Mouse (Mus musculus) MEL (cell line): ENCODE measurements around the gene Mea1. TPM values are rescaled to one million over a fixed set of nuclear protein-coding genes. Genes with fewer than 3 reads are reported as not detected.

Source experiments
- DNase-seq: peaks from one replicate; pipeline ENCODE4 v3.0.0; 2011; ENCODE audit warnings: low read depth, low spot score
- H3K27ac ChIP-seq: 2 replicates; pipeline ENCODE4 v1.5.1; 2012; ENCODE audit warnings: low read depth, mild to moderate bottlenecking, control low read depth, low read length, moderate library complexity; ENCODE audit not compliant: control insufficient read depth
- H3K27me3 ChIP-seq, 2 experiments: fragments of 150-350 bp in 1 of 2; sonication (generic) in 1 of 2; 2 replicates each; pipeline ENCODE4 v1.6.1; 2012; ENCODE audit warnings: low read length in 2 of 2, mild to moderate bottlenecking in 2 of 2, improper control_type of control experiment in 1 of 2, moderate library complexity in 1 of 2; ENCODE audit not compliant: insufficient read depth in 2 of 2, control insufficient read depth in 1 of 2
- H3K36me3 ChIP-seq, 2 experiments: 2 replicates each; pipeline ENCODE4 v1.6.1; 2012 to 2014; ENCODE audit warnings: low read length in 2 of 2, improper control_type of control experiment in 1 of 2, inconsistent platforms in 1 of 2, mild to moderate bottlenecking in 1 of 2; ENCODE audit not compliant: insufficient read depth in 2 of 2, control insufficient read depth in 1 of 2
- H3K4me1 ChIP-seq, 2 experiments: fragments of 150-350 bp in 1 of 2; sonication (generic) in 1 of 2; 2 replicates each; pipeline ENCODE4 v1.6.1; 2012; ENCODE audit warnings: low read length in 2 of 2, improper control_type of control experiment in 1 of 2, mild to moderate bottlenecking in 1 of 2; ENCODE audit not compliant: insufficient read depth in 2 of 2, control insufficient read depth in 1 of 2
- H3K4me3 ChIP-seq, 2 experiments: fragments of 150-350 bp in 1 of 2; sonication (generic) in 1 of 2; 2 replicates each; pipeline ENCODE4 v1.5.1; 2012; ENCODE audit warnings: low read depth in 2 of 2, low read length in 2 of 2, mild to moderate bottlenecking in 2 of 2, moderate library complexity in 2 of 2, control low read depth in 1 of 2, improper control_type of control experiment in 1 of 2; ENCODE audit not compliant: control insufficient read depth in 1 of 2, insufficient read depth in 1 of 2
- H3K79me2 ChIP-seq: 2 replicates; pipeline ENCODE4 v1.6.1; 2012; ENCODE audit warnings: mild to moderate bottlenecking, low read length, moderate library complexity; ENCODE audit not compliant: control insufficient read depth, poor library complexity, insufficient read depth
- H3K9ac ChIP-seq: 2 replicates; pipeline ENCODE4 v1.6.1; 2012; ENCODE audit warnings: low read depth, mild to moderate bottlenecking, control low read depth, low read length, moderate library complexity; ENCODE audit not compliant: control insufficient read depth, poor library complexity, severe bottlenecking
- H3K9me3 ChIP-seq: fragments of 150-350 bp; sonication (generic); replicated peaks from 2 replicates; pipeline ENCODE4 v1.6.1; 2012; ENCODE audit warnings: mild to moderate bottlenecking, low read length, improper control_type of control experiment, moderate library complexity; ENCODE audit not compliant: insufficient read depth
- BHLHE40 ChIP-seq: IDR thresholded peaks from 2 replicates; pipeline ENCODE4 v1.6.1; 2012; ENCODE audit warnings: low read depth, mild to moderate bottlenecking, inconsistent platforms, low read length, improper control_type of control experiment, borderline replicate concordance
- CHD1 ChIP-seq: IDR thresholded peaks from 2 replicates; pipeline ENCODE4 v1.6.1; 2012; ENCODE audit warnings: low read depth, mild to moderate bottlenecking, inconsistent platforms, low read length, improper control_type of control experiment
- CHD2 ChIP-seq: IDR thresholded peaks from 2 replicates; pipeline ENCODE4 v1.6.1; 2011; ENCODE audit warnings: low read length, improper control_type of control experiment
- CTCF ChIP-seq, 3 experiments: IDR thresholded peaks in 2 of 3; conservative IDR thresholded peaks in 1 of 3; 2 replicates each; pipeline ENCODE4 v1.5.1; 2011 to 2012; ENCODE audit warnings: low read length in 3 of 3, low read depth in 2 of 3, mild to moderate bottlenecking in 2 of 3, improper control_type of control experiment in 1 of 3, inconsistent platforms in 1 of 3, mixed read lengths in 1 of 3, moderate library complexity in 1 of 3; ENCODE audit not compliant: control insufficient read depth in 1 of 3, insufficient read depth in 1 of 3, poor library complexity in 1 of 3, severe bottlenecking in 1 of 3
- ELF1 ChIP-seq: IDR thresholded peaks from 2 replicates; pipeline ENCODE4 v1.6.1; 2014; ENCODE audit warnings: low read depth, mild to moderate bottlenecking, inconsistent platforms, low read length, improper control_type of control experiment, moderate library complexity
- ETS1 ChIP-seq: IDR thresholded peaks from 2 replicates; pipeline ENCODE4 v1.6.1; 2012; ENCODE audit warnings: low read depth, mild to moderate bottlenecking, inconsistent platforms, low read length, improper control_type of control experiment, moderate library complexity
- GABPA ChIP-seq: IDR thresholded peaks from 2 replicates; pipeline ENCODE4 v1.6.1; 2012; ENCODE audit warnings: low read depth, mild to moderate bottlenecking, inconsistent platforms, low read length, improper control_type of control experiment, moderate library complexity
- HCFC1 ChIP-seq: IDR thresholded peaks from 2 replicates; pipeline ENCODE4 v1.6.1; 2012; ENCODE audit warnings: low read depth, mild to moderate bottlenecking, inconsistent platforms, low read length, improper control_type of control experiment, moderate library complexity
- KAT2A ChIP-seq: conservative IDR thresholded peaks from 2 replicates; pipeline ENCODE4 v1.6.1; 2012; ENCODE audit warnings: low read depth, low read length, improper control_type of control experiment, inconsistent platforms
- MAZ ChIP-seq: IDR thresholded peaks from 2 replicates; pipeline ENCODE4 v1.6.1; 2012; ENCODE audit warnings: low read depth, mild to moderate bottlenecking, inconsistent platforms, low read length, improper control_type of control experiment
- MEF2A ChIP-seq: IDR thresholded peaks from 2 replicates; pipeline ENCODE4 v1.6.1; 2014; ENCODE audit warnings: low read depth, mild to moderate bottlenecking, inconsistent platforms, low read length, improper control_type of control experiment; ENCODE audit not compliant: poor library complexity, insufficient replicate concordance, severe bottlenecking; ENCODE audit errors: extremely low read depth
- MYB ChIP-seq: IDR thresholded peaks from 2 replicates; pipeline ENCODE4 v1.6.1; 2011; ENCODE audit warnings: mild to moderate bottlenecking, low read depth, low read length, improper control_type of control experiment
- MYC ChIP-seq: IDR thresholded peaks from 2 replicates; pipeline ENCODE4 v1.6.1; 2011; ENCODE audit warnings: low read depth, mild to moderate bottlenecking, low read length, improper control_type of control experiment, moderate library complexity
- NRF1 ChIP-seq: IDR thresholded peaks from 2 replicates; pipeline ENCODE4 v1.6.1; 2014; ENCODE audit warnings: low read depth, mild to moderate bottlenecking, inconsistent platforms, low read length, improper control_type of control experiment, moderate library complexity; ENCODE audit not compliant: poor library complexity, insufficient read depth, severe bottlenecking
- POLR2AphosphoS2 ChIP-seq: IDR thresholded peaks from 2 replicates; pipeline ENCODE4 v1.6.1; 2011; ENCODE audit warnings: low read length, improper control_type of control experiment
- RAD21 ChIP-seq: IDR thresholded peaks from 2 replicates; pipeline ENCODE4 v1.6.1; 2011; ENCODE audit warnings: mild to moderate bottlenecking, low read depth, low read length, improper control_type of control experiment
- SIN3A ChIP-seq: IDR thresholded peaks from 2 replicates; pipeline ENCODE4 v1.6.1; 2012; ENCODE audit warnings: low read length, improper control_type of control experiment, inconsistent platforms
- SMC3 ChIP-seq: IDR thresholded peaks from 2 replicates; pipeline ENCODE4 v1.6.1; 2011; ENCODE audit warnings: low read depth, low read length, improper control_type of control experiment
- TAL1 ChIP-seq: IDR thresholded peaks from 2 replicates; pipeline ENCODE4 v1.6.1; 2012; ENCODE audit warnings: mild to moderate bottlenecking, inconsistent platforms, low read length, moderate library complexity, mixed read lengths
- TBP ChIP-seq: IDR thresholded peaks from 2 replicates; pipeline ENCODE4 v1.8.0; 2011; ENCODE audit warnings: low read depth, low read length, improper control_type of control experiment
- TCF12 ChIP-seq: IDR thresholded peaks from 2 replicates; pipeline ENCODE4 v1.6.1; 2014; ENCODE audit warnings: low read depth, mild to moderate bottlenecking, inconsistent platforms, low read length, improper control_type of control experiment, moderate library complexity
- UBTF ChIP-seq: IDR thresholded peaks from 2 replicates; pipeline ENCODE4 v1.6.1; 2012; ENCODE audit warnings: low read depth, mild to moderate bottlenecking, inconsistent platforms, low read length, improper control_type of control experiment, moderate library complexity, borderline replicate concordance; ENCODE audit not compliant: insufficient read depth
- ZC3H11A ChIP-seq: IDR thresholded peaks from 2 replicates; pipeline ENCODE4 v1.6.1; 2012; ENCODE audit warnings: low read depth, mild to moderate bottlenecking, inconsistent platforms, low read length, improper control_type of control experiment
- ZKSCAN1 ChIP-seq: IDR thresholded peaks from 2 replicates; pipeline ENCODE4 v1.6.1; 2012; ENCODE audit warnings: low read depth, mild to moderate bottlenecking, inconsistent platforms, low read length, improper control_type of control experiment, moderate library complexity
- ZMIZ1 ChIP-seq: IDR thresholded peaks from 2 replicates; pipeline ENCODE4 v1.6.1; 2012; ENCODE audit warnings: low read depth, mild to moderate bottlenecking, inconsistent platforms, low read length, improper control_type of control experiment, moderate library complexity
- ZNF384 ChIP-seq: IDR thresholded peaks from 2 replicates; pipeline ENCODE4 v1.6.1; 2012; ENCODE audit warnings: low read depth, mild to moderate bottlenecking, inconsistent platforms, low read length, improper control_type of control experiment
- polyA plus RNA-seq, 2 experiments: library from polyadenylated mRNA; stranded (reverse) in 1 of 2; unstranded in 1 of 2; fragments of >175 nt in 1 of 2; fragments of >200 nt in 1 of 2; gene quantifications; 2 replicates each; pipeline versions ENCODE4 v1.2.1 to v1.2.4; 2012; ENCODE audit warnings: low replicate concordance in 2 of 2, low read depth in 1 of 2; ENCODE audit not compliant: insufficient read length in 2 of 2, insufficient read depth in 1 of 2, missing spikeins in 1 of 2
- total RNA-seq: library from RNA; depleted of rRNA; stranded (reverse); fragments of 300-350 nt; gene quantifications from 2 replicates; pipeline ENCODE4 v1.2.3, GENCODE M21; 2012

Mea1 gene
- total and polyA plus RNA-seq, 3 experiments: 84.0 to 124 TPM; not detected in 1

GRCm38 (mm10) chr17:46636831-46637523, 41.6 kb upstream of the Mea1 start:
- no peaks in the 10 kb centered on the region for H3K36me3 ChIP-seq
- H3K9me3 ChIP-seq: no peaks in the 10 kb centered on the region
- TF ChIP-seq RAD21 (peak; percentile 70), TCF12 (0 out of 2 replicates have a peak, but pooled peaks have one; percentile 5), CHD1 (no peak), ZNF384 (peak; percentile 27; the same call in 1 of the 2 replicates), ZC3H11A (peak; percentile 51), ZMIZ1 (no peak), GABPA (no peak), ETS1 (0 out of 2 replicates have a peak, but pooled peaks have one; percentile 28), TBP (no peak), KAT2A (no peak), MAZ (0 out of 2 replicates have a peak, but pooled peaks have one; percentile 33), SIN3A (peak; percentile 51; the same call in 1 of the 2 replicates), TAL1 (no peak), POLR2AphosphoS2 (no peak), CHD2 (no peak), ZKSCAN1 (no peak), BHLHE40 (no peak), NRF1 (no peak), MYB (no peak), SMC3 (peak; percentile 61), CTCF (IDR thresholded peaks at IDR 0.05 in 2 of 3, conservative IDR thresholded peaks at IDR 0.05 in 1 of 3; ENCODE audit: control insufficient read depth in 1 of 3, insufficient read depth in 1 of 3, low read depth in 2 of 3, low read length in 3 of 3, poor library complexity in 1 of 3, severe bottlenecking in 1 of 3) (peak; percentile 43 to 83 (median 56)), UBTF (no peak), ELF1 (0 out of 2 replicates have a peak, but pooled peaks have one; percentile 31), HCFC1 (no peak), MYC (0 out of 2 replicates have a peak, but pooled peaks have one; percentile 21), MEF2A (no peak)
- peak overlapping the region; percentile 23; the same call in 1 of the 2 replicates for H3K9ac ChIP-seq
- DNase-seq: peak; percentile 89
- H3K27ac ChIP-seq: no peak overlapping the region
- H3K79me2 ChIP-seq: no peaks in the 10 kb centered on the region
- peak overlapping the region; percentile 26 to 35; a peak in 3 of 4 replicates for H3K4me3 ChIP-seq
- H3K4me1 ChIP-seq: peaks cover 0 to 5% of the 10 kb centered on the region in 2 experiments; a peak in 2 of 4 replicates
- H3K27me3 ChIP-seq: no peaks in the 10 kb centered on the region
